Mouse (Mus musculus) forebrain, embryonic 11.5 days (tissue): ENCODE results near the gene Mrpl30. TPM values are rescaled to one million over a fixed set of nuclear protein-coding genes. Genes with fewer than 3 reads are reported as not detected.
A peak's percentile ranks its signal among the peaks of the same experiment; 100 is the strongest.

Experiments used
- ATAC-seq: fragments of 200-750 bp; cut with Nextera tagmentation; replicated peaks from 2 replicates; pipeline ENCODE4 v1.8.0; 2017; ENCODE audit warnings: moderate TSS enrichment; ENCODE audit not compliant: low FRiP score
- DNase-seq: peaks from one replicate; pipeline ENCODE4 v3.0.0-alpha.2; 2017; ENCODE audit warnings: low spot score
- H3K27ac ChIP-seq: fragments of 300-500 bp; sonication (generic); 2 replicates; pipeline ENCODE4 v1.5.1; 2014; ENCODE audit warnings: low read depth, low read length
- H3K27me3 ChIP-seq: fragments of 300-500 bp; sonication (generic); 2 replicates; pipeline ENCODE4 v1.6.1; 2014; ENCODE audit warnings: mild to moderate bottlenecking, low read length, mixed read lengths; ENCODE audit not compliant: control insufficient read depth, insufficient read depth
- H3K36me3 ChIP-seq: fragments of 300-500 bp; sonication (generic); 2 replicates; pipeline ENCODE4 v1.6.1; 2014; ENCODE audit warnings: mild to moderate bottlenecking, low read length, moderate library complexity, mixed read lengths; ENCODE audit not compliant: control insufficient read depth, insufficient read depth
- H3K4me1 ChIP-seq: fragments of 300-500 bp; sonication (generic); replicated peaks from 2 replicates; pipeline ENCODE4 v1.6.1; 2014; ENCODE audit warnings: low read length, mixed read lengths; ENCODE audit not compliant: control insufficient read depth, insufficient read depth
- H3K4me2 ChIP-seq: fragments of 300-500 bp; sonication (generic); 2 replicates; pipeline ENCODE4 v1.6.1; 2014; ENCODE audit warnings: low read depth, mild to moderate bottlenecking, low read length, moderate library complexity, mixed read lengths; ENCODE audit not compliant: severe bottlenecking
- H3K4me3 ChIP-seq: fragments of 300-500 bp; sonication (generic); 2 replicates; pipeline ENCODE4 v1.5.1; 2014; ENCODE audit warnings: low read depth, low read length
- H3K9ac ChIP-seq: fragments of 300-500 bp; sonication (generic); 2 replicates; pipeline ENCODE4 v1.6.1; 2014; ENCODE audit warnings: low read length
- H3K9me3 ChIP-seq: fragments of 300-500 bp; sonication (generic); 2 replicates; pipeline ENCODE4 v1.6.1; 2016; ENCODE audit warnings: low read length, mixed read lengths; ENCODE audit not compliant: control insufficient read depth
- WGBS: fragments of 180-500 bp; shearing (Covaris S2); extraction: QIAGEN DNeasy Blood & Tissue Kit; methylation state at CpG from one replicate; pipeline ENCODE4 v1.1.7; 2014; 5-methylcytosine and 5-hydroxymethylcytosine counted together
- polyA plus RNA-seq: library from polyadenylated mRNA; unstranded; fragments of >200 nt; fragmentation: Nextera tagmentation; extraction: Ambion mirVana; gene quantifications from 2 replicates; pipeline ENCODE4 v1.2.1, GENCODE M21; 2014

The Mrpl30 gene
- polyA plus RNA-seq, 1 experiment from 2014 or later = 234 TPM

DNA sequence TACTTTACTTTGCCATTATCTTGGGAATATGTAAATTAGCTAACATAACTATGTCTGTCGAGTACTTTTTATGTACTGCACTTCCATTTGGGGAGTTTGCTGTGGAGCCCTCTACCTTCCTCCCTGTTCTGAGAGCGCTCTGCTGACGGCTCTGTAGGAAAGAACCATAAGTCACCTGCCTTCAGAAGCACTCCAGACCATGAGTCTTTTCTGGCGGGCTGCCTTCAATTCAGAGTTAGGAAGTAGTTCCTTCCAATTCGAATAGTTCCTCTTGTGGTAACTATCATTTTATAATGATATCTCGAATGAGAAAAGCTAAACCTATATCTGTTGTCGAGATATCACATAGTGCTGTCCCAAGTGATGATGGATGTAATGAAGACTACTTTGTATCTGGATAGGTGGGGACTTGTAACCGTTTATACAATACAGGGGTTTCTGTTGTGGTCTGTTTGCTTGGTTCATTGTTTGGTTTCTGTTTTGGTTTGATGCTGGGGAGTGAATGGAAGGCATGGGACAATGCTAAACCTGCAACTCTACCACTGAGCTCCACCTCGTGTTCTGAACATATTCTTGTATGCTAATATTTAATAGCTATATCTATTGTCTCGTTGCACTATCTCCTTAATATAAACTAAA is 22.5 kb upstream of the Mrpl30 start:
- DNase-seq = no peak
- no peaks in the 10 kb centered on the region; the same call in 1 of the 2 replicates for H3K4me1 ChIP-seq
- H3K9me3 ChIP-seq = no peaks in the 10 kb centered on the region
- H3K9ac ChIP-seq = no peak overlapping the region
- H3K4me3 ChIP-seq = no peak overlapping the region
- 70% methylated on average over 10 of the region's 10 CpGs for WGBS
- ATAC-seq = no peak
- no peaks in the 10 kb centered on the region; the same call in 1 of the 2 replicates for H3K27me3 ChIP-seq
- H3K36me3 ChIP-seq = no peaks in the 10 kb centered on the region
- H3K4me2 ChIP-seq = no peak overlapping the region
- H3K27ac ChIP-seq = no peak overlapping the region

DNA sequence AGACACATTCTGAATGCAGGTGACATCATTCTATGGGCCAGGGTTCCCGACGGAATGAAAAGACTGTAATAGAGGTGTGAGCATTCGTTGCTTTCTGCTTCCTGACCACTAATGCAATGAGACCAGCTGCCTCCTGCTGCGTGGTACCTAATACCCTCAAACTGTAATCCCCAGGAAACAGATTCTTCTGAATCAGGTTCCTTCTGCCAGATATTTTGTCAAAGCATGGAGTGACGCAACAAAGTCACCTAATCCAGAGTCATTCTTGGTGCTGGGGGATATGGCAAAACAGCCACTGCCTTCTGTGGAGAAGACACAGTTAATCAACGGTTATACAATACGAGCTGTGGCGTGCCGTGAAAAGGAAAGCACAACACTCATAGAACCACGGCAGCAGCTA is 21.6 kb upstream of the Mrpl30 start:
- Histone ChIP-seq H3K27ac (no peak overlapping the region), H3K4me1 (no peaks in the 10 kb centered on the region; the same call in 1 of the 2 replicates), H3K4me2 (no peak overlapping the region), H3K36me3 (no peaks in the 10 kb centered on the region), H3K9ac (no peak overlapping the region), H3K27me3 (no peaks in the 10 kb centered on the region; the same call in 1 of the 2 replicates), H3K4me3 (no peak overlapping the region), H3K9me3 (no peaks in the 10 kb centered on the region)
- ATAC-seq (no peak), DNase-seq (no peak)
- 71% methylated on average over 10 of the region's 10 CpGs for WGBS

DNA sequence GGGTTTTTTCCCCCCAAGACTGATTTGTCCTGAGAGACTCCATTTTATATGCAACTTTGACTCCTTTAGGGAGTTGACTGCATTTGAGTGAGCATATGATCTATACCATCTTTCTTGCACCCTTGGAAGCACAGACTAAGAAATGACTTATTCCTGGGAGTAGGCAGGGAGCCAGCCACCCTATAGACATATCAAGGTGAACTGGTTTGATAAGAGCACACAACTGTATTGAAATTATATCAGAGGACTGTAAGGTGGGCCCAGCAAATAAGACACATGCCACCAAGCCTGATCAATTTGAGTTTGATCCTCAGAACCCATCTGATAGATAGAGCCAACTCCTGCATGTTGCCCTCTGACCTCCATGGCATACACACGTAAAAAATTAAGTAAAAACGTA is 20.9 kb upstream of the Mrpl30 start:
- H3K9me3 ChIP-seq = no peaks in the 10 kb centered on the region
- 53% methylated on average over 2 of the region's 2 CpGs for WGBS
- ATAC-seq = no peak

DNA sequence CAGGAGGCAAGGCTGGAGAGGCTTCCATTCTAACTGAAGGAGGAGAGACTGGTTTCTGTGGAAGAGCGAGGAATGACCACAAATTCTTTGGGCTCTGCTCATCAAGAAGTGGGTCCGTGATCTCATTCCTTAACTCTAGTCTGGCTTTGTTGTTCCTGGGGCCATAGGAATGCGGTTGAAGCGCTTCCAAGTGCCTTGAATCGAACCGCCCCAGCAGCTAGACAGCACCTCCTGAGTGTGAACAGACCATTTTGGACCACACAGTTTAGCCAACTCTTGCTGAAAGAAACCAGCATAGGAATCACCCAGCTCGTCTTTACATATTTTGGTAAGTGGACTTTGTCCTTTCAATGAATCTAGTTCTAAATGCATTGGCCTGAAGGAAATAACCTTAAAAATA is 18.6 kb upstream of the Mrpl30 start, which contains the start of gene Lipt1:
Lipt1 (plus strand) TSS at position 35 of the 400 bp plus-strand sequence.
- WGBS = 8% methylated on average over 7 of the region's 7 CpGs
- peak; percentile 51 for DNase-seq
- peak within 1 kb of the TSS; percentile 55 for H3K9ac ChIP-seq
- ATAC-seq = peak; percentile 68
- H3K4me3 ChIP-seq = peak within 1 kb of the TSS; percentile 45
- H3K4me2 ChIP-seq = peak within 1 kb of the TSS; percentile 61
- no peaks in the 10 kb centered on the region for H3K4me1 ChIP-seq
- peaks cover 7% of the 10 kb centered on the region; the same call in 1 of the 2 replicates for H3K9me3 ChIP-seq
- peaks cover 8% of the 10 kb centered on the region; the same call in 1 of the 2 replicates for H3K36me3 ChIP-seq
- H3K27me3 ChIP-seq = no peaks in the 10 kb centered on the region; the same call in 1 of the 2 replicates
- 0 out of 2 replicates have a peak within 1 kb of the TSS, but pooled peaks have one; percentile 12 for H3K27ac ChIP-seq

More for the DNA sequence above, 20.9 kb upstream of the Mrpl30 start:
- no peak overlapping the region for H3K9ac ChIP-seq
- no peak overlapping the region for H3K27ac ChIP-seq
- H3K4me2 ChIP-seq = no peak overlapping the region
- no peaks in the 10 kb centered on the region; the same call in 1 of the 2 replicates for H3K4me1 ChIP-seq
- no peak for DNase-seq
- no peak overlapping the region for H3K4me3 ChIP-seq
- H3K27me3 ChIP-seq = no peaks in the 10 kb centered on the region; the same call in 1 of the 2 replicates
- no peaks in the 10 kb centered on the region for H3K36me3 ChIP-seq

DNA sequence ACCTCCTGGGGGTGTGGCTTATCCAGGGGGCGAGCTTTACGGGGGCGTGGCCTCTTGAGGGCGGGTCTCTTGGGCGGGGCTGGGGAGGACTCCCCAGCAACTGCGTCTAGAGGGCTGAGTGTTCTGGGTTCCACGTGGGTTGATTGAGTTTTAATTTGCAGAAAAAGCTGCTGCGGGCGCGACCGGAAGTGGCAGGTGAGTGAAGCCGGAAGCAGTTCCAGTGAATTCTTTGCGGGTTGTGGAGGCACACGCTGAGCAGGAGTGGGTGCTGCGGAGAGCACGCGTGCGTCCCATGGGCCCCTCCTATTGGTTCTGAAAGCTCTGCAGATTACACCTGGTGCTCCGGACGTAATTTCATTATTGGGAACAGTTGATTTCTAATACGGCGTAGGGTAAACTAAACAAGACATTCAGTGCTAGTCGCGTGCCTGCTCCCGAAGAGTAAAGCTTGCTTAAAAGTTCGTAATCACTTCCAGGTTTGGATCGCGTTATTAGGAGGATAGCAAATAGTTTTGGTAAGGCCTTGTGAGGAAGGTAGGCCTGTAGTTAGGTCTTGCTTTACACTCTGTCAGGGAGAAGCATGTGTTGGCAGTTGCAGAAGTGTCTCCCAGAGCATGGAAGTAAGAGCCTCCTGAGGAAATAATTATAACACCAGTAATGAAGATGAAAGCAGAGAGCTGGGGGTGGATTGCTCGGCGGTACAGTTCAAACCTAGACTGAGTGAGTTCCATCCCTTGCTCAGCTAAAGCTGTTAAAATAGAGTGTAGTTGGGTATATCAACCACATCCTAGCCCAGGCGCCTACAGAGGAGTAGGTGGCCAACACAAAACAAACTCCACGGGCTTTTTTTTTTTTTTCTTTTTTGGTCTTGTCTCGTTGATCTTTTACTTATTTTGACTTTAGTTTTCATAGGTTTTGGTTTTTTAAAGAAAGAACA is 17.9 kb upstream of the Mrpl30 start:
- H3K4me3 ChIP-seq = peak overlapping the region; percentile 45
- no peaks in the 10 kb centered on the region for H3K4me1 ChIP-seq
- DNase-seq (peak; percentile 87), ATAC-seq (peak; percentile 88)
- no peaks in the 10 kb centered on the region; the same call in 1 of the 2 replicates for H3K27me3 ChIP-seq
- 6% methylated on average over 33 of the region's 33 CpGs for WGBS
- H3K27ac ChIP-seq = 0 out of 2 replicates have a peak overlapping the region, but pooled peaks have one; percentile 12
- peaks cover 7% of the 10 kb centered on the region; the same call in 1 of the 2 replicates for H3K9me3 ChIP-seq
- H3K36me3 ChIP-seq = peaks cover 8% of the 10 kb centered on the region; the same call in 1 of the 2 replicates
- peak overlapping the region; percentile 61 for H3K4me2 ChIP-seq
- peak overlapping the region; percentile 55 for H3K9ac ChIP-seq

DNA sequence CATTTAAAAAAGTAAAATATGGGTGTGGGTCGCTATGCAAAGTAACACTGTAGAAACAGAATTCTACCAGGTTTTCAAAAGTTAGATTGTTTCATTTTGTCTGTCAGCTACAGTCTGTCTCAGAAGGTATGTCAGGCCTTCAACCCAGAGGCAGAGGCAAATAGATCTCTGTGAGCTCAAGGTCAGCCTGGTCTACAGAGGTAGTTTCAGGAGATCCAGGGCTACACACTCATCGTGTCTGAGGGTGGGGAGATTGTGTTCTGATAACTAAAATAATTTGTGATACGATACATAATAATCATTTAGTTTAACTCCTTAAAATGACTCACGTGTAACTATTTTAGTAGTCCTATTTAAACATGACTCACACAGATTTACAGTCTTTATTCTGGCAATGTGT is 17.1 kb upstream of the Mrpl30 start:
- no peak overlapping the region for H3K9ac ChIP-seq
- H3K4me3 ChIP-seq = no peak overlapping the region; the same call in 1 of the 2 replicates
- WGBS = 93% methylated on average over 4 of the region's 4 CpGs
- no peaks in the 10 kb centered on the region for H3K4me1 ChIP-seq
- no peaks in the 10 kb centered on the region; the same call in 1 of the 2 replicates for H3K27me3 ChIP-seq
- ATAC-seq (no peak), DNase-seq (no peak)
- peaks cover 7% of the 10 kb centered on the region; the same call in 1 of the 2 replicates for H3K9me3 ChIP-seq
- H3K4me2 ChIP-seq = peak overlapping the region; percentile 61; the same call in 1 of the 2 replicates
- peaks cover 8% of the 10 kb centered on the region; the same call in 1 of the 2 replicates for H3K36me3 ChIP-seq
- H3K27ac ChIP-seq = no peak overlapping the region

DNA sequence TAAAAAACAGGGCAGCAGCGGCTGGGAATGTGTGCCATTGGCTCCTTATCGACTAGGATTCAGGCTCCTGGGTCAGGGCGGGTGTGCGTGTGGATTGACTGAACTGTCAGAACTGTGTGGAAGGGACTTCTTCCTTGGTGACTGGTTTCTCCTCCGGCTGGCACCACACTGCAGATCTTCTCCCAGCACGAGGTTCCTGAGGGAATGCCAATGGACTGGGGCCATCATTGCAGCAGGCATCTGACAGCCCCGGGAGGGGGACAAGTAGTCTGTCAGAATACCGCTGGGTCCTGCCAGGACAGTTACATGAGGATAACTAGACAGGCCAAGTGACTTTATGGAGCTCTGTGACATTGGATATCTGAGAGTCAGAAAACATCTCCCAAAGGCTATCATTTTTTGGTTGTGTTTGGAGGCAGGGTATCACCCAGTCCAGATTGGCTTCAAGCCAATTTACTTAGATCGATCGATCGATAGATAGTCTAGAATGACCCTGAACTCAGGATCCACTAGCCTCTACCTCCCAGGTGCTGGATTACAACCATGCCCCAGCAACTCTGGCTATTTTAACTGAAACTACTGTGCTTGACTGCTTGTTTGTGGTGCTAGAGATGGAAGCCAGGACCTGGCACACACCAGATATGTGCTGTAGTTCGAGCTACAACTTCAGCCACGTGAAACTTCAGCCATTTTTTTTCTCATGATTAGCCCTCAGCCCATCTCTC is 12.4 kb upstream of the Mrpl30 start:
- Histone ChIP-seq H3K4me3 (no peak overlapping the region), H3K27me3 (no peaks in the 10 kb centered on the region), H3K9ac (no peak overlapping the region), H3K4me1 (no peaks in the 10 kb centered on the region), H3K4me2 (no peak overlapping the region), H3K36me3 (peaks cover 8% of the 10 kb centered on the region; the same call in 1 of the 2 replicates), H3K27ac (no peak overlapping the region), H3K9me3 (peaks cover 7% of the 10 kb centered on the region; the same call in 1 of the 2 replicates)
- WGBS = 93% methylated on average over 13 of the region's 13 CpGs
- ATAC-seq = no peak
- no peak for DNase-seq

DNA sequence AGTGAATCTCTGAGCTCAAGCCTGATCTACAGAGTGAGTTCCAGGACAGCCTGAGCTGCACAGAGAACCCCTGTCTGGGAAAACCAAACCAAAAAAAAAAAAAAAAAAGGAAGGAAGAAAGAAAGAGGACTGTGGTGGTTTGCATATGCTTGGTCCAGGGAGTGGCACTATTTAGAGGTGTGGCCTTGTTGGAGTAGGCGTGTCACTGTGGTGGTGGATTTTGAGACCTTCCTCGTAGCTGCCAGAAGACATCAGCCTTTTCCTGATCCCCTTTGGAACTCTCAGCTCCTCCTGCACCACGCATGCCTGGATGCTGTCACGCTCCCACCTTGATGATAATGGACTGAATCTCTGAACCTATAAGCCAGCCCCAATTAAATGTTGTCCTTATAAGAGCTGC is 6.9 kb upstream of the Mrpl30 start:
- ATAC-seq (no peak), DNase-seq (no peak)
- Histone ChIP-seq H3K9ac (no peak overlapping the region), H3K27ac (no peak overlapping the region), H3K27me3 (no peaks in the 10 kb centered on the region), H3K36me3 (no peaks in the 10 kb centered on the region), H3K4me1 (no peaks in the 10 kb centered on the region), H3K4me3 (no peak overlapping the region), H3K4me2 (no peak overlapping the region), H3K9me3 (no peaks in the 10 kb centered on the region)
- 90% methylated on average over 4 of the region's 4 CpGs for WGBS
